Mouse (Mus musculus): ENCODE data around the gene Olfr1166. TPM values are rescaled to one million over a fixed set of nuclear protein-coding genes. Genes with fewer than 3 reads are reported as not detected.
"Not testable (repeated sequence)": the region's sequence is repeated elsewhere in the genome, so short reads cannot be mapped to it uniquely, and the experiment has no call there.

The Olfr1166 gene
- polyA plus RNA-seq (2016; fragmentation: Nextera tagmentation; extraction: Ambion mirVana) = not detected in 2 replicates

DNA sequence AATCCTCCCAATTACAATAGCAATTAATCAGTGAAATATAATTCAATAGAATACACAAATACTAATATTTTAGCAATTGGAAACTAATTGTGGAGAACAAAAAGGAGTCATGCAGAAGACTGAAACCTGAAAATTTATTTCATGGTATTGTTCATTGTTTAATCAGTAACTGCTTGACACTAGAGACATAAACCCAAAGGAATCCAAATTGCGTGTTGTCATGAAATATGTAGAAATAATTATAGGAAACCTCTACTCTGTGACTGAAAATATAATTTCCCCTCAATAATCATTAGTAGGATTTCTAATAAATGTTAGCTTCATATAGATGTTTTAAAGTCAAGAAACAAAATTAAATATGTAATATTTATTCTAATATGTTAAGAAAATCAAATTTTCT is at the start of gene Olfr1166:
Gene Olfr1166, minus strand, starts transcription at position 101 of the 400 bp plus-strand sequence.
- WGBS = 95% methylated on average over 1 of the region's 1 CpGs
- Histone ChIP-seq H3K36me3 (no peaks in the 10 kb centered on the region), H3K27ac (no peak within 1 kb of the TSS), H3K4me1 (no peaks in the 10 kb centered on the region), H3K9me3 (replicated peaks) (no peaks in the 10 kb centered on the region), H3K27me3 (ENCODE audit: low read depth, poor library complexity, severe bottlenecking) (no peaks in the 10 kb centered on the region), H3K4me3 (no peak within 1 kb of the TSS)
- DNase-seq (ENCODE audit: low spot score) = no peak

DNA sequence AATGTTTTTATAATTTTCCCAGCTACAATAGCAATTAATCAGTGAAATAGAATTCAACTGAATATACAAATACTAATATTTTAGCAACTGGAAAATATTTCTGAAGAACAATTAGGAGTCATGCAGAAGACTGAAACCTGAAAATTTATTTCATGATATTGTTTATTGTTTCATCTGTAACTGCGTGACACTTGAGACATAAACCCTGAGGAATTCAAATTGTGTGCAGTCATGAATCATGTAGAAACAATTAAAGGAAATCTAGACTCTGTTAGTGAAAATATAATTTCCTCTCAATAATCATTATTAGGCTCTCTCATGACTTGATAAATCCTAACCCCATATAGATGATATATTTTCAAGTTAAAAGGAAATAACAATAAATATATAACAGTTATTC is 27.0 kb upstream of the Olfr1166 start, which contains the start of gene Olfr1167:
Gene Olfr1167, minus strand, starts transcription at position 101 of the 400 bp plus-strand sequence.
- not testable (repeated sequence) for H3K4me1 ChIP-seq; DNase-seq (ENCODE audit: low spot score); H3K9me3 ChIP-seq (replicated peaks); H3K4me3 ChIP-seq; H3K27ac ChIP-seq; H3K36me3 ChIP-seq; H3K27me3 ChIP-seq (ENCODE audit: low read depth, poor library complexity, severe bottlenecking)
- 91% methylated on average over 1 of the region's 1 CpGs for WGBS

DNA sequence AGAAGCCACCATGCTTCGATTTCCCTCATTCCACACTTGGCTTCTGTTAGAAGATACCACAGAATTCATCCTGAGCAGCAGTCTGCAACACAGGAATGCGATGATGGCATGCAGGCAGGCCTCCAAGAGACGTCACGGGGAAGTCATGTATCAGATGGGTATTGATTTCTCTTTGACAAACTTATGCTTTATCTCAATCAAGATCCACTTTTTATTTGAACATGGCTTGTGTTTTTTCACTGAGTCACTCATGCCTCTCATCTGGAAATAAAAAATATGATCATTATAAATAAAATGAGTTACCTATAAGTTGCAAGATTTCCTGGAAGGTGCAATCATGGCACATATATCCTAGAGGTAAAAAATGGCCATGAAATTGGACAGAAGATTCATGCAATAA is 34.2 kb downstream of the Olfr1166 start, which contains the start of gene Olfr1164:
Gene Olfr1164, minus strand, starts transcription at position 101 of the 400 bp plus-strand sequence.
- no peaks in the 10 kb centered on the region for H3K27me3 ChIP-seq (ENCODE audit: low read depth, poor library complexity, severe bottlenecking)
- H3K27ac ChIP-seq = no peak within 1 kb of the TSS
- WGBS = 81% methylated on average over 4 of the region's 4 CpGs
- no peaks in the 10 kb centered on the region for H3K9me3 ChIP-seq (replicated peaks)
- H3K4me1 ChIP-seq = no peaks in the 10 kb centered on the region
- H3K36me3 ChIP-seq = no peaks in the 10 kb centered on the region
- DNase-seq (ENCODE audit: low spot score) = no peak
- H3K4me3 ChIP-seq = no peak within 1 kb of the TSS

Other genes starting within 250 kb of the Olfr1166 start
- gene Olfr1153, start 233.3 kb downstream of the Olfr1166 start, polyA plus RNA-seq (2016; fragmentation: Nextera tagmentation; extraction: Ambion mirVana) = not detected in 2 replicates
- gene Olfr1154, start 223.1 kb downstream of the Olfr1166 start, polyA plus RNA-seq (2016; fragmentation: Nextera tagmentation; extraction: Ambion mirVana) = not detected in 2 replicates
- gene Olfr1155, start 183.1 kb downstream of the Olfr1166 start, polyA plus RNA-seq (2016; fragmentation: Nextera tagmentation; extraction: Ambion mirVana) = not detected in 2 replicates
- not detected in 2 replicates for gene Olfr1156, start 175.2 kb downstream of the Olfr1166 start, polyA plus RNA-seq (2016; fragmentation: Nextera tagmentation; extraction: Ambion mirVana)
- gene Olfr1157, start 160.0 kb downstream of the Olfr1166 start, polyA plus RNA-seq (2016; fragmentation: Nextera tagmentation; extraction: Ambion mirVana) = not detected in 2 replicates
- not detected in 2 replicates for gene Olfr74, start 153.6 kb downstream of the Olfr1166 start, polyA plus RNA-seq (2016; fragmentation: Nextera tagmentation; extraction: Ambion mirVana)
- gene Olfr1158, start 138.2 kb downstream of the Olfr1166 start, polyA plus RNA-seq (2016; fragmentation: Nextera tagmentation; extraction: Ambion mirVana) = not detected in 2 replicates
- not detected in 2 replicates for gene Olfr1160, start 120.0 kb downstream of the Olfr1166 start, polyA plus RNA-seq (2016; fragmentation: Nextera tagmentation; extraction: Ambion mirVana)
- gene Olfr1161, start 105.5 kb downstream of the Olfr1166 start, polyA plus RNA-seq (2016; fragmentation: Nextera tagmentation; extraction: Ambion mirVana) = not detected in 2 replicates
- 0.05 and 0.06 TPM in 2 replicates for gene Olfr73, start 90.6 kb downstream of the Olfr1166 start, polyA plus RNA-seq (2016; fragmentation: Nextera tagmentation; extraction: Ambion mirVana)
- gene Olfr1162, start 77.1 kb downstream of the Olfr1166 start, polyA plus RNA-seq (2016; fragmentation: Nextera tagmentation; extraction: Ambion mirVana) = not detected in 2 replicates
- not detected in 2 replicates for gene Olfr1163, start 56.4 kb downstream of the Olfr1166 start, polyA plus RNA-seq (2016; fragmentation: Nextera tagmentation; extraction: Ambion mirVana)
- not detected in 2 replicates for gene Olfr1164, start 34.3 kb downstream of the Olfr1166 start, polyA plus RNA-seq (2016; fragmentation: Nextera tagmentation; extraction: Ambion mirVana)
- not detected in 2 replicates for gene Olfr1167, start 26.9 kb upstream of the Olfr1166 start, polyA plus RNA-seq (2016; fragmentation: Nextera tagmentation; extraction: Ambion mirVana)
- not detected in 2 replicates for gene Olfr1168, start 53.6 kb upstream of the Olfr1166 start, polyA plus RNA-seq (2016; fragmentation: Nextera tagmentation; extraction: Ambion mirVana)
- not detected in 2 replicates for gene Olfr1170, start 100.1 kb upstream of the Olfr1166 start, polyA plus RNA-seq (2016; fragmentation: Nextera tagmentation; extraction: Ambion mirVana)
- gene Olfr1173, start 151.6 kb upstream of the Olfr1166 start, polyA plus RNA-seq (2016; fragmentation: Nextera tagmentation; extraction: Ambion mirVana) = not detected in 2 replicates
- not detected in 2 replicates for gene Olfr1174-ps, start 186.9 kb upstream of the Olfr1166 start, polyA plus RNA-seq (2016; fragmentation: Nextera tagmentation; extraction: Ambion mirVana)
- not detected in 2 replicates for gene Olfr1175-ps, start 198.9 kb upstream of the Olfr1166 start, polyA plus RNA-seq (2016; fragmentation: Nextera tagmentation; extraction: Ambion mirVana)
- not detected in 2 replicates for gene Olfr1176, start 208.4 kb upstream of the Olfr1166 start, polyA plus RNA-seq (2016; fragmentation: Nextera tagmentation; extraction: Ambion mirVana)
- gene Olfr1177-ps, start 218.2 kb upstream of the Olfr1166 start, polyA plus RNA-seq (2016; fragmentation: Nextera tagmentation; extraction: Ambion mirVana) = not detected in 2 replicates

All from limb, embryonic 10.5 days (tissue).